Mouse (Mus musculus): ENCODE measurements around the gene Cald1.

- no peak for TF ChIP-seq CTCF (IDR thresholded peaks at IDR 0.05; ENCODE audit: borderline replicate concordance, control insufficient read depth, extremely low read depth, insufficient read depth, low read length, poor library complexity)
- TF ChIP-seq POLR2A (IDR thresholded peaks at IDR 0.05; ENCODE audit: control insufficient read depth, extremely low read depth, insufficient read depth, low read length, poor library complexity): no peak
These were observed 38.8 kb upstream of the Cald1 start for GRCm38 (mm10) chr6:34559521-34559920.
